14 mouse cellular contexts compared by ENCODE assay signal in the genomic region with DNA sequence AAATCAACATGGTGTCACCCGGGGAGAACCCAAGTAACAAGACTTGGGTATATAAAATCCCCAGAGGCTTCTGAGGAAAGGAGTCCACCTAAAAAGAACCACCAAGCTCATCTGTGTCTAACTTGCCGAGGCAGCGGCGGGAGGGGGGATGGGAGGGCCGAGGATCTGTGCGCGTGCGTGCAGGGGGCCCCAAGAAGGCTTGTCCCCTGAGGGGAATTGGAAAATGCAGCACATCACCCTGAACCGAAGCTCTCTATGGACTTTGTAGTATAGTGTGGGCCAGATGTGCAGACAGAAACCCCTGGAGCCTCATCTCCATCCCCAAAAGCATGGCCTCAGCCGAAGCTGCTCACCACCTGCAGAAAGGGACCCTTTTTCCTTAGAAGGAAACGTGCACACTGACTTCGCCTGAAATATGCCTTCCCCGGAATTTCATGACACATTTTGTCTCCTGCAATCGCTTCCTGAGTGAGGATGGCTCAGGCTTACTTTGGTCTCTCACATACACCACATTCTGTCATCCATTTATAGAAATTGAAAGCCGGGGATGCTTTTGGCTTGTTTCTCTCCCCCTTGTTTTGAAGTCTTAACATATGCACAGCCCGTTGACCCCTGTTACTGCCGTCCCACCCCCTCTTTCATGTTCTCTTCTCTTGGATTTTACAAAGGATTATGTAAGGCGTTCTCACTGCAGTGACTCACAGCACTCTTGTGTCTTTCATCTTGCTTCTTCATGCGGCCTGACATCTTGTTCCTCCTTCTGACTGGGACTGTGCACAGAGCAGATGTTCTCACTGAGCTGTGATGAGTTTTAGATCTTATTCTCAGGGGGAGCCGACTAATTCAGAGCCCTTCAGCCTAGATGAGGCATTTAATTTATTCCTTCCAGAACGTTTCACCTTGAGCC.
A peak's percentile ranks its signal among the peaks of the same experiment; 100 is the strongest.
DNase-seq lines count a peak whose midpoint lies in the region; ATAC-seq and TF ChIP-seq lines count a peak whose summit lies in the region.
"Had no signal": no experiment of that assay in that cellular context is flagged by ENCODE, and none has a peak within 500 bp of the region (broad histone marks: within the 10 kb centered on the region; RNA-seq: fewer than 3 reads in every experiment).

No protein-coding gene starts in this region.

- WGBS in forebrain, embryonic 15.5 days = 55% methylated on average over 21 of the region's 21 CpGs
- WGBS in forebrain, embryonic 13.5 days = 55% methylated on average over 21 of the region's 21 CpGs
- 67% methylated on average over 21 of the region's 21 CpGs for WGBS in lung, adult 2 months

- H3K4me1 ChIP-seq in forebrain, embryonic 15.5 days = peaks cover 5% of the 10 kb centered on the region; the same call in 1 of the 2 replicates
- H3K4me1 ChIP-seq in forebrain, embryonic 13.5 days = no peaks in the 10 kb centered on the region
- H3K4me1 ChIP-seq in lung, adult 2 months (ENCODE audit: control insufficient read depth, insufficient read depth, low read length) = no peaks in the 10 kb centered on the region
- H3K4me1 ChIP-seq: intestine, embryonic 15.5 days; liver, embryonic 13.5 days; megakaryocyte, embryonic 14.5 days had no signal

- H3K27ac ChIP-seq in forebrain, embryonic 15.5 days (replicated peaks) = no peak overlapping the region
- H3K27ac ChIP-seq in forebrain, embryonic 13.5 days = no peak overlapping the region
- H3K27ac ChIP-seq in left cerebral cortex, adult 2 months = peak overlapping the region; percentile 75
- H3K27ac ChIP-seq: intestine, embryonic 15.5 days; liver, embryonic 13.5 days had no signal

- no peak overlapping the region for H3K9ac ChIP-seq in forebrain, embryonic 15.5 days (replicated peaks)
- H3K9ac ChIP-seq in forebrain, embryonic 13.5 days = no peak overlapping the region
- H3K9ac ChIP-seq: intestine, embryonic 15.5 days; liver, embryonic 13.5 days had no signal

- H3K4me3 ChIP-seq in forebrain, embryonic 15.5 days = no peak overlapping the region
- no peak overlapping the region for H3K4me3 ChIP-seq in forebrain, embryonic 13.5 days
- H3K4me3 ChIP-seq in left cerebral cortex, adult 2 months = no peak overlapping the region
- H3K4me3 ChIP-seq in lung, adult 2 months (replicated peaks; ENCODE audit: extremely low read depth, low read depth, low read length) = no peak overlapping the region
- H3K4me3 ChIP-seq: intestine, embryonic 15.5 days; liver, embryonic 13.5 days; megakaryocyte, embryonic 14.5 days had no signal

- H3K27me3 ChIP-seq in forebrain, embryonic 15.5 days = no peaks in the 10 kb centered on the region
- no peaks in the 10 kb centered on the region for H3K27me3 ChIP-seq in forebrain, embryonic 13.5 days
- H3K27me3 ChIP-seq: intestine, embryonic 15.5 days; liver, embryonic 13.5 days; megakaryocyte, embryonic 14.5 days had no signal

- H3K36me3 ChIP-seq in forebrain, embryonic 15.5 days = no peaks in the 10 kb centered on the region
- H3K36me3 ChIP-seq in forebrain, embryonic 13.5 days (ENCODE audit: poor library complexity, severe bottlenecking) = no peaks in the 10 kb centered on the region
- H3K36me3 ChIP-seq: intestine, embryonic 15.5 days; liver, embryonic 13.5 days had no signal

- no peak for TF ChIP-seq CTCF in left cerebral cortex, adult 2 months (IDR thresholded peaks at IDR 0.05)
- TF ChIP-seq CTCF in lung, adult 2 months (IDR thresholded peaks at IDR 0.05; ENCODE audit: insufficient read depth, low read length) = no peak

- no peak for TF ChIP-seq POLR2A in lung, adult 2 months (IDR thresholded peaks at IDR 0.05; ENCODE audit: borderline replicate concordance, extremely low read depth, low read depth, low read length)

- H3K4me2 ChIP-seq in forebrain, embryonic 15.5 days (replicated peaks) = no peak overlapping the region
- H3K4me2 ChIP-seq in forebrain, embryonic 13.5 days = no peak overlapping the region
- H3K4me2 ChIP-seq: intestine, embryonic 15.5 days; liver, embryonic 13.5 days had no signal

- no peaks in the 10 kb centered on the region for H3K9me3 ChIP-seq in forebrain, embryonic 15.5 days
- H3K9me3 ChIP-seq in forebrain, embryonic 13.5 days (replicated peaks) = no peaks in the 10 kb centered on the region
- H3K9me3 ChIP-seq: intestine, embryonic 15.5 days had no signal

- ATAC-seq in forebrain, embryonic 15.5 days (replicated peaks) = 0 out of 2 replicates have a peak, but pooled peaks have one; percentile 38
- ATAC-seq in forebrain, embryonic 13.5 days = no peak
- ATAC-seq: intestine, embryonic 15.5 days had no signal

- peak; percentile 14 to 16 for DNase-seq in frontal cortex, postnatal 14 days (ENCODE audit: low spot score in 2 of 2)
- peak; percentile 18 to 26 for DNase-seq in left cerebral cortex, adult 2 months (ENCODE audit: extremely low spot score in 1 of 2, low spot score in 2 of 2)
- DNase-seq in right cerebral cortex, adult 2 months (ENCODE audit: low spot score in 2 of 2) = peak; percentile 41 to 52
- no peak for DNase-seq in kidney, postnatal 10 days
- no peak for DNase-seq in lung, adult 2 months
- DNase-seq in cerebellum, postnatal 25 days = no peak
- DNase-seq: B cell, adult 2 months; cerebellum, adult 8-10 months; liver, embryonic 13.5 days; thymus, adult 18-20 months had no signal

- intact Hi-C loops in left cerebral cortex, adult 2 months (cut with DNase I) = no loop called here

Comparison
In these comparisons a context has a peak if more than half of its experiments do, and no peak if none do; other contexts are left out.
1. DNase-seq: peak in frontal cortex, postnatal 14 days (2 of 2), left cerebral cortex, adult 2 months (2 of 2) and right cerebral cortex, adult 2 months (2 of 2); none in kidney, postnatal 10 days (single experiment), lung, adult 2 months (single experiment) and cerebellum, postnatal 25 days (0 of 2).